Mouse (Mus musculus) myocyte (in vitro differentiated cells): ENCODE measurements around the gene Polr1d.

ENCODE experiments used
- E2F4 ChIP-seq: IDR thresholded peaks from one replicate; pipeline ENCODE4 v1.6.1; 2011; ENCODE audit warnings: mild to moderate bottlenecking, control low read depth, moderate library complexity; ENCODE audit not compliant: insufficient read depth
- MYOG ChIP-seq, 3 experiments: IDR thresholded peaks; one replicate each; pipeline ENCODE4 v1.6.1; 2011; ENCODE audit warnings: control low read depth in 2 of 3, low read depth in 2 of 3, mild to moderate bottlenecking in 2 of 3; ENCODE audit not compliant: insufficient read length in 2 of 3, control insufficient read depth in 1 of 3, insufficient read depth in 1 of 3
- POLR2A ChIP-seq: IDR thresholded peaks from one replicate; pipeline ENCODE4 v1.6.1; 2011; ENCODE audit warnings: low read depth, mild to moderate bottlenecking, control low read depth, moderate library complexity; ENCODE audit not compliant: insufficient read length
- POLR2AphosphoS2 ChIP-seq: IDR thresholded peaks from one replicate; pipeline ENCODE4 v1.6.1; 2011; ENCODE audit warnings: low read depth, control low read depth; ENCODE audit not compliant: insufficient read length
- REST ChIP-seq: IDR thresholded peaks from one replicate; pipeline ENCODE4 v1.6.1; 2011; ENCODE audit warnings: mild to moderate bottlenecking, control low read depth, moderate library complexity; ENCODE audit not compliant: insufficient read depth, insufficient read length

DNA sequence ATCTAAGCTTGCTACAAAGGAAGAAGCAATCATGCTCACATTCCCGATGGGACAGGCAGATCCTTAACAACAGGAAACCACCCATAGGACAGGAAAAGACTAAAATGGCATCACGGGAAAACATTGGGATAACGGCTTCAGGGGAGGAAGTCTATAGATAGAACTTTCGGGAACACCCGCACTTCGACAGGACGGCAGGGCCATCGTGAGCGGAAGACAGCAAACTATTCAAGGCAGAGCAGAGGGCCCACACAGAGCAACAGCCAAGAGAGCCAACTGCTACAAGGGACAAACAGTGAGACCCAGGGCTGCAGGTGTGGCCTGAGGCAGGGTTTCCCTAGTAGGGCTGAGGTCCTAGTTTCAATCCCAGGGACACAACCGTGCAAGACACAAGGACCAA, 40.8 kb upstream of the Polr1d start:
- TF ChIP-seq E2F4 (no peak), POLR2AphosphoS2 (no peak), MYOG (IDR thresholded peaks at IDR 0.05; ENCODE audit: control insufficient read depth in 1 of 3, insufficient read depth in 1 of 3, insufficient read length in 2 of 3, low read depth in 2 of 3) (no peak), REST (no peak), POLR2A (no peak)
